Mouse (Mus musculus): ENCODE measurements at regions not wholly inside any gene's neighbourhood (a gene's known extent, or its start where the extent isn't known, plus 50 kb on each side); places are given as distances from the start of the nearest gene placed in this dataset.

- peak; percentile 82 for DNase-seq (ENCODE audit: low read depth, low spot score)
Observed at GRCm38 (mm10) chr12:7777220-7778055, 200.0 kb upstream of the Apob start.

GRCm38 (mm10) chr12:7778056-7778440 lies 199.4 kb upstream of the Apob start:
- DNase-seq (ENCODE audit: low read depth, low spot score): peak; percentile 16

DNA sequence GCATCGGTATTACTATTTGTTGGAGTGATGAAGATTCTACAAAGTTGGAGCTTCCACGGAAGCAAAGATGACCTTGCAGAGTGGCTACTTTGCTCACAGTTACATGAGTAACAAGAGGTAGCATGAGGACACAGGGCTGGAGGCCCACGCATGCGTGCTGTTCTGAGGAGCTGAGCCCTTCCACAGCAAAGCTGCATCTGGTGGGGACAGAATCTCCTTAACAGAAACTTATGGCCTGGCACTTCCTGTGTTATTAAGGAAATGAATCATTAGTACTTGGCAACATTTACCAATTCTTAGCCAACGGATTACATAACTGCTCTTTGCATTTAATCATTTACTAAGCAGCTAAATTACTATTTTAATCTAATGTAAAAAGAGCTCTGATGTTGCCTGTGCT lies 160.8 kb upstream of the Apob start:
- no peak for DNase-seq (ENCODE audit: low read depth, low spot score)

DNA sequence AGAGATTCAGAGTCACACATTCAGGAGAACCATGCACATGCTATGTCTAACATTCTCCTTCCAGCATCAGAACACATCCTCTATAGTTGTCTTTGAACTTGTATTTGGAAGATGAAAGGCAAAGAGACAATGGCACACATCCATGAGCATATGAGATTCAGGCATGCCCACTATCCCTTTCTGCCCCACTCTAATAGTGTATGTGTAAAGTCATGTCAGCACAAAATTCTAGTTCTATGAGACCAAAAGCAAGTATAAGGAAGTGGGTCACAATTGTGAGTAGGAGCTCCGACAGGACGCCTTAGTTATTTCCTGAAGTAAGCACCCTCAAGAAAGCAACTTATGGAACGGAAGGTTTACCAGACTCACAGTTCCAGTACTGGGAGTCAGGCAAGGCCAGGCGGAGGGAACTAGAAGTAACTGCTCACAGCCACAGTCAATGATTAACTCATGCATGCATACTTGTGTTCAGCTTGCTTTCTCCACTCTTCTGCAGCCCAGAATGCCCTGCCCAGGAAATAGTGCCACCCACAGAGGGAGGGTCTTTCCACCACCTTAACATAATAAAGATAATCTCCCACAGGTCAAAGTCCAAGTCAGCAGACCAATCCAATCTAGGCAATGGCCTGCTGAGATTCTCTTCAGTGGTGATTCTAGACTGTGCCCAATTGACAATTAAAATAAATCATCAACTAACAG lies 157.3 kb upstream of the Apob start:
- no peak for DNase-seq (ENCODE audit: low read depth, low spot score)

DNA sequence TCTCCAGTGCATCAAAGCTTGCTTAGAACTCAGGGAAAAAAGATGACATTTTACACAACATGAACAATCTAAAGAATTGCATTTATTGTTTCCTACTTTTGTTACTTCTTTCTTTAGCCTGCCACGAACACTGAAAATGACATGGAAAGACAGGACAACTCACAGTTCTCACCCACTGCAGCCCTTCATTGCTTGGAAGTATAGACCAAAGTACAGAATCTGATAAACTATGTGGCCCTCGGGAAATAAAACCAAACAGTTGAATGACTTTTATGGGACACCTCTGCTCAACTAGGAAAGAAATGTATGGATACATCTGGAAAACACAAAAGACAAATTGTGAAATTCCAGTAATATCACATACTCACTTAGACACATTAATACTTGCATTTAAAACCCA lies 156.7 kb upstream of the Apob start:
- no peak for DNase-seq (ENCODE audit: low read depth, low spot score)

GRCm38 (mm10) chr12:7835731-7836130 lies 141.7 kb upstream of the Apob start:
- DNase-seq (ENCODE audit: low read depth, low spot score): no peak

GRCm38 (mm10) chr12:7853876-7854275 lies 123.6 kb upstream of the Apob start:
- DNase-seq (ENCODE audit: low read depth, low spot score): no peak

GRCm38 (mm10) chr12:7855683-7856082 lies 121.8 kb upstream of the Apob start:
- no peak for DNase-seq (ENCODE audit: low read depth, low spot score)

DNA sequence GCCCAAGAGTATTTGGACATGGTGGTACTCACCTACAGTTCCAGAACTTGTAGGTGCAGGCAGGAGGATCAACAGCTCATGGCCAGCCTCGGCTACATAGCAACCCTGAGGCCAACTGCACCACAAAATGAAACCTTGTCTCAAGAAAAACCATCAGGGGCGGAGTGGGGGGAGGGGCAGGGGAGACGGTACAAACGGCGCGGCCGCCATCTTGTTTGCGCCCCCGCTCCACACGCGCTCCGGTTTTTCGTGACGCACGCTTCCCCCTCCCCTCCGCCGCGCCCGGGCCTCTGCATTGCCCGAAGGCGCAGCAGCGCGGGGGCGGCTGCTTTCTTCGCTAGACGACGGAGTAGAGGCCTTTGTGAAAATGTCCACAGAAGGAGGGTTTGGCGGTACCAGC lies 117.9 kb upstream of the Apob start:
- DNase-seq (ENCODE audit: low read depth, low spot score): no peak

DNA sequence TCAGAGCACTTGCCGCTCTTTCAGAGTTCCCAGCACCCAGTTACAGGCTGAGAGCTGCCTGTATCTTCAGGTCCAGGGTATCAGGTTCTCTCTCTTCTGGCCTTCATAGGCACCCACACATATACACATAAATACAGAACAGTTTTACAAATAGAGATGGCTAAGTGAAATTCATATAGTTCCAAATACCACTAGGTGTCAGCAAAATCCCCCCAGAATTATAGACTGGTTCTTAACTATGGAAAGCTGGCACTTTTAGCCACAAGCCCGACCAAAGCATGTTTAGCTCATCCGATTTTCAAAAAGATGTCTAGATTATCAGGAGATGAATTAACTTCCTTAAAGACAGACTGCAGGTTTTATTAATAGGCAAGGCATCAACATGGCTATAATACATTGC lies 107.4 kb upstream of the Apob start:
- DNase-seq (ENCODE audit: low read depth, low spot score): no peak

- DNase-seq (ENCODE audit: low read depth, low spot score): no peak
Observed at GRCm38 (mm10) chr12:7870473-7870872, 107.0 kb upstream of the Apob start.

- no peak for DNase-seq (ENCODE audit: low read depth, low spot score)
Observed at GRCm38 (mm10) chr12:7875454-7875853, 102.0 kb upstream of the Apob start.

DNA sequence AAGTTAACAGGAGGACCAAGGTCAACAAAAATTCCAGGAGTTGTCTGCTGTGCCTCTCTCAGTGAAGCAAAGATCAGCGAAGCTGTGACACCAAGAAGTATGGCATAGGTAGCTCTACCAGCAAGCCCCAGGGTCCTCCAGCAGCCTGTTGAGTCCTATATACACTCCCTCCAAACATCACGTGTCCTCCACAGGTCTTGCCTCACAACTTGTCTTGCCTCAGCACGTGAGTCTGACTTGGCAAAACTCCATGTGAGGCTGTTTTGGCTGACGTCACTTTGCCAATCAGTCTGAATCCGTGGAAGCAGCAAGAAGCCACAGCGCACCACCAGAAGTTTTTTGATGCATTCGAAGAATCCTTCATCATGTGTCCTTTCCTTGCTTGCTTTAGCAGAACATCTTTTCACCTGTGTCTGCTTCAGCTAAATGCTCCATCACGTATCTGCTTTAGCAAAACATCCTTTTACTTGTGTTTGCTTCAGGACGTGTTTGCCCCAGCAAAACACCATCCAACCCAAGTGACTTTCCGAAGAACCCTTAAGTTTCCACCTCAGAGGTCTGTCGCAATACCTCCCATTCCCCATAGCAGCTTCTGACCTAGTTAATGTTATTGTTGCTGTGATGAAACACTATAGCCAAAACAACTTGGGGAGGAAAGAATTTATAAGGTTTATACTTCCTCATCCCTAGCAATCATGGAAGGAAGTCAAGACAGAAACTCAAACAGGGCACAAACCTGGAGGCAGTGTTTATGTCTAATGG lies 101.0 kb upstream of the Apob start:
- no peak for DNase-seq (ENCODE audit: low read depth, low spot score)

DNA sequence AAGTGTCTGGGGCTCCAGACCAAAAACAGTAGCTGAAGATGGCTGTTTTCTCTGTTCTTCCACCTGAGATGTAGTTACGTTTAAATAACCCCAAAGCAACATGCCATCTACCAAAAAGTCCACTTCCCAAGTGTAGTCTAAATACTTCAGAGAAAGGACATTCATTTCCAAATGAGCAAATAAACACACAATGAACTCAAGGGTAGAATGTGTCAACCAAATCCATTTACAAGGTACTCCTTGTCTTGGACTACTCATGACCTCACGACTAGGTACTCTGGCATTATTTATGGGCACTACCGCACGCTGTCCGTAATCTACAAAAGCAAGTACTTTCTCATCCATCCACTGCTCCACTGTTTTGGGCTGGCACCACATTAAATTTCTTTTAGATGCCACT lies 98.7 kb upstream of the Apob start:
- no peak for DNase-seq (ENCODE audit: low read depth, low spot score)

DNA sequence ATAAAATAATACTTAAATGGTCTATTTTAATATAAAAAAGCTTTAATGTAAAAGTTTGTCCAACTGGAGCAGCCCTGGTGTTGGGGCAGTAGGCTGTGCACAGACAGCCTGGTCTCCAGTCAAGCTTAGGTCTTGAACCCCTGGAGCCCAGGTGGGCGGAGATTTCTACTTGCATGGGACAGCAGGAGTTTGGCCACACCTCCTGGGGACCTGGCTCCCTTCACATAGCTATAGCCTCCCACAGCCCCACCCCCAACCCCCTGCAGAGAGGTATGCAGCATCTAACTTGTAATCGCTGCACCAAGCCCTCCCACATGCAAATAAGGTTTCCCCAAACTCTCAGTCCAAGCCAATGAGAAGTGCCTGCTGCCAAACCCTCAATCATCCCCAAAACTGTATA lies 81.3 kb upstream of the Apob start:
- DNase-seq (ENCODE audit: low read depth, low spot score): no peak

DNA sequence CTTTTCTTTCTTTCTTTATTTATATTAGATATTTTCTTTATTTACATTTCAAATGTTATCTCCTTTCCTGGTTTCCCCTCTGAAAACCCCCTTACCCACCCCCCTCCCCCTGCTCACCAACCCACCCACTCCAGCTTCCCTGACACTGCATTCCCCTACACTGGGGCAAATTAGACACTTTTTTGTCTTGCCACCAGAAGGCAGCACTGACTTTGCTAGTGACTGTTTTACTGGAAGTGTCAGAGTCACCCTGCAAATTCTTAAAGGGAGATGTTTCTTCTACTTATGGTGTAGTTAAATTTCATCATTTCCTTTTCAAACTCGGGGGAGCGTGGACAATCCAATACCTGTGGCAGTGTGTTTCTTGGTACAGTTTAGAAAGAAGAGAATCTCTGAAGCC lies 72.1 kb upstream of the Apob start:
- no peak for DNase-seq (ENCODE audit: low read depth, low spot score)

DNA sequence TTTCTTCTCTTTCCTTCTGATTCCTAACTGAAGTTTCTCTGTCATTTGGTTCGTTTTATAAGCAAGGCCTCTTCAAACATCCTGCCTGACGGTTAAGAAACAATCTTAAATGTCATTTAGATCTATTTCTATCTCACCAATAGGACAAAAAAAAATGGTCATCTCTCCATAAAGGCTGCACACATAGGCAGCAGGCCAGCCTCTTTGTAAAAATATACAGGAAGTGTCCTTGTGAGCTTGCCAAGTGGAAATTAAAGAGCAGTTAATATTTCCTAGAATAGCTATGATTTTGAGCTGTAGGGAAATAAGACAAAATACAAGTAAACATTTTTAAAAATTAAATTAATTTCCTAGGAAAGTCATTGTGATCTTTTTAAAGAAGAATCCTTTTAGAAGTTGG lies 70.6 kb upstream of the Apob start:
- no peak for DNase-seq (ENCODE audit: low read depth, low spot score)

- DNase-seq (ENCODE audit: low read depth, low spot score): no peak
Observed at GRCm38 (mm10) chr12:7909746-7910360, 67.6 kb upstream of the Apob start.

GRCm38 (mm10) chr12:7910509-7910908 lies 66.9 kb upstream of the Apob start:
- DNase-seq (ENCODE audit: low read depth, low spot score): no peak

GRCm38 (mm10) chr12:7918385-7918784 lies 59.1 kb upstream of the Apob start:
- DNase-seq (ENCODE audit: low read depth, low spot score): no peak

- DNase-seq (ENCODE audit: low read depth, low spot score): no peak
Observed at GRCm38 (mm10) chr12:7918967-7919708, 58.3 kb upstream of the Apob start.
